Mouse (Mus musculus) testis, adult 2 months (tissue): ENCODE measurements at regions not wholly inside any gene's neighbourhood (a gene's known extent, or its start where the extent isn't known, plus 50 kb on each side); places are given as distances from the start of the nearest gene placed in this dataset.

Source experiments
- CTCF ChIP-seq: fragments of 200-500 bp; IDR thresholded peaks from 2 replicates; pipeline ENCODE4 v1.5.1; 2012; ENCODE audit warnings: low read depth, mild to moderate bottlenecking, inconsistent platforms, low read length, moderate library complexity; ENCODE audit not compliant: control insufficient read depth, insufficient read depth, insufficient replicate concordance
- POLR2A ChIP-seq: fragments of 200-500 bp; IDR thresholded peaks from 2 replicates; pipeline ENCODE4 v1.6.1; 2012; ENCODE audit warnings: low read depth, mild to moderate bottlenecking, inconsistent platforms, low read length, moderate library complexity; ENCODE audit not compliant: control insufficient read depth

DNA sequence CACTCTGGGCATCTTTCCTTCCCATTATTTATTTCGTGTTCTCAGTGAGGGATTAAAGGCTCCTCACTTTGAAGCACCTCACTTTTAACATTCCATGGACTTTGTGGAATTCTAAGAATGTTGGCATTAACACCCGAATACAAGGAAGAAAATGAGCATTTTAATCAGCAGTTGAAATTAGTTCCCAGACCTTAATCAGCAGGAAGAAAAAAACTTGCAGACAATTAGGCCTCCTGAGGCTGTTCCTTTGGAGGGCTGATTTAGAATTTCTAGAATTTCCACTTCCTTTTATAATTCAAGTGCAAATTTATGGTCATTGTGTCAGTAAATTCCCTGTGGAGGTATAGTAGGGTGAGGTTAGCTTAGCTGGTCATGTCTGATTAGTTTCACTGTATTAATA is 407.6 kb downstream of the Dync2h1 start:
- no peak for TF ChIP-seq CTCF
- no peak for TF ChIP-seq POLR2A
